Mouse (Mus musculus) right cerebral cortex, postnatal 25 days (tissue): ENCODE data around the gene Sprtn.

Source experiments
- DNase-seq: peaks from one replicate; pipeline ENCODE4 v3.0.0; 2022

Gene Sprtn

DNA sequence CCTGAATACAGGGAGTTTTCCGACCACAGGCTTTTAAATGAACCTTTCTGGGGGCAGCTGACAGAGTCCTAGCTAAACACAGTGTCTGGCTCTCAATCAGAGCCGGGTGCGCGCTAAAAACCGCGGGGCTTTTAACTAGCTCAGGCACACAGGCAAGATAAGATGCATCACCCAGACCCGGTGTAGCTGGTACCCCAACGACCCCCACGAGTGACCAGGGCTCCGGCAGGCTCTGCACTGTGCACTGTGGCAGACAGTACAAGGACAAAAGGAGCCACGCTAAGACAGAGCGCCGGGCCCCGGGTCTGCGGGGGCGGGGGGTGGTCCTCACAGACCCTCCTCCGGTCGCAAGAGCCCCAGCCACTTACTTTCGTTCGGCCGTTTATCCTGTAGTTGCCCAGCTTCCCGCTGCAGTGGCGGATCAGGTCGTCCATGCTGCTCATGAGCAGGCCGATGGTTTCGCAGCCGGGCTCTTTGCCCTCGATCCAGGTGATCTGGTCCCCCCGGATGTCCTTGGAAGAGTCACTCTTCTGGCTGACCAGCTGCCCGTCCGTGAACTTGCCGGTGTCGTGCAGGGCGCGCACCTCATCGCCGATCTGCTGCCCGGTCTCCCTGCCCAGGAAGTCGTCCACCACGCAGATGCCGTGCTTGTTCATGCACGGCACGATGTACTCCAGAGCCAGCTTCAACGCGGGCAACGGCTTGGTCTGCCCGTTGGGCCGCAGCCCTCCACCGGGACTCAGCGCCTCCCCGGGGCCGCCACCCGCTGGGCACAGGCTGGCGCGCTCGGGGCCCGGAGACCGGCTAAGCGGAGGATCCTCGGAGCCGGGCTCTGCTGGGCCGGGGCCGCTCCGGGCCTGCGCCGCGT lies 50.4 kb downstream of the Sprtn start:
- peak; percentile 67 for DNase-seq

GRCm38 (mm10) chr8:124948733-124949111 lies 51.0 kb downstream of the Sprtn start:
- no peak for DNase-seq

DNA sequence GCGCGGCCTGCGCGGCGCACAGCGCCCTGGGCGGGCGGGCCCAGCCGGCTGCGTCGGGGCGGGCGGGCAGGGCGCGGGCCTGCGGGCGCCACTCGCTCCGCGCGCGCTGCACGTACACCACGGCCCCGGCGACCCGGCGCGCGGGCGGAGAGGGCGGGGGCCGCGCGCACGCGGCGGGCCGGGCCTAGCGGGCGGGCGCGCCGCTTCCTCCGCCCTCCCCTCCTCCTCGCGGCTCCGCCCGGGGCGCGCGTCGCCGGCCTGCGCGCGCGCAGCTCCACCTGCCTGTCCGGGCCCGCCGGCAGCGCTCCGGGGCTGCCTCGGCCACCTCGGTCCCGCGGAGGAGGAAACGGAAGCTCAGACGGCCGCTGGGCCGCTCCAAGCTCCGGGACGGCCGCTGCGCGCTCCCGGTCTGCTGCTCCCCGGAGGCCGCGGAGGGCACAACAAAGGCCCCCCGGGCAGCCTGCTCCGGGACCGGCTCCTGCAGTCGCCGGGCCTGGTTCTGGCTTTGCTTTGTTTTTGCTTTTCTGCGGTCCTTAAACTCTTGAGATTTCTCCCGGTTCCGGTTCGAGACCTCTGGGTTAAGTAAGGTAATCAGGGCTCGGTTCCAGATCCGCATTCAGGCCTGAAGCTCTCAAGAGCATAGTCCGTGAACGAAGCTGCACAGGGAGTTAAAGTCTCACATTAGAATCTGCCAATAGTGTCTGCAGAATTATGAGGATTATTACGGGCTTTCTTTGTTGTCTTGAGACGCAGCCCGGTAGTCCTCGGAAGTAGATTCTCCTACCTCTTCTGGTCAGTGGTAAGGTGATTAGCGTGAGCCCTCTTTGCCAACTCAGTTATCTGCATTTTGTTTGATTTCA lies 51.8 kb downstream of the Sprtn start, which contains the start of gene Egln1:
Gene Egln1, minus strand, starts transcription at position 116 of the 860 bp plus-strand sequence.
- DNase-seq: peak; percentile 86

DNA sequence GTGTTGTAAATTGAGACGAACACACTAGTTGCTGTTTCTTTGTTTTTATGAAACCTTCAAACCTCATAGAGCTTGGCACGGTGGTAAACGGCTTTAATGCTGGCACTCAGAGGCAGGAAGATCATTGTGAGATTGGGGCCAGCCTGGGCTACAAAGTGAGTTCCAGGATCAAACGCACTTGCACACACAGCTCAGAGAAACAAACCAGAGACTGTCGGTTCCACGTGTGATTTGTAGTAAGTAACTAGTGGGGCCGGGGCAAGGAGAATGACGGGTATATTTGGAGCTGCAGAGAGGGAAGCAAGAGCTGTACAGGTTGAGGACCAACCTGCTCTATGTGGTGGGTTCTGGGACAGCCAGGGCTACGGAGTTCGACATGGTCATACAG lies 52.4 kb downstream of the Sprtn start:
- no peak for DNase-seq

- no peak for DNase-seq
These were observed 53.2 kb downstream of the Sprtn start for GRCm38 (mm10) chr8:124950865-124951264.

DNA sequence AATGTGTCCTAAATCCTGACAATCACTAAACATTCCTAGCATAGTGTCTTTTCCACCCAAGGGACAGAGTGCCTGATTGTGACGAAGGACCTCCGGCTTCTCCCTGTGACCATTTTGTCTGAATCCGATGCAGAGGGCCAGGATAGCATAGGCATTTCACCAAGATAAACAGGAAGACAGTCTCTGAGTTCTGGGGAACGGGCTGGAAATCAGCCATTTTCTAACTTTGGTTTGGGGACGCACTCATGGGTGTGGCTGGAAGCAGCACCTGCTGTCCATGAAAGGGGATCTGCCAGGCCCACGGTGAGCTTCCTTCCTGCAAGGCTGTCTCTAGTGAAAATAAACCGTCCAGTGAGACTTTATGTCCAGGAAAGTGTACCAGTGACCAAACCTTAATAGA lies 55.5 kb downstream of the Sprtn start:
- DNase-seq: no peak

GRCm38 (mm10) chr8:124954572-124955082 lies 56.9 kb downstream of the Sprtn start:
- no peak for DNase-seq
